Mouse (Mus musculus): ENCODE data around the gene Rps12.
"Not testable (repeated sequence)": the region's sequence is repeated elsewhere in the genome, so short reads cannot be mapped to it uniquely, and the experiment has no call there.

Rps12 gene

GRCm38 (mm10) chr10:23787062-23787821 lies at the start of gene Rps12:
TSS of gene Rps12 (minus strand) at chr10:23787275.
- peak; percentile 98 for DNase-seq

GRCm38 (mm10) chr10:23836003-23836964 lies 49.2 kb upstream of the Rps12 start:
- DNase-seq = no peak

GRCm38 (mm10) chr10:23826516-23826915 lies 39.4 kb upstream of the Rps12 start:
- no peak for DNase-seq

- DNase-seq = no peak
These were observed 29.2 kb upstream of the Rps12 start for GRCm38 (mm10) chr10:23816241-23816640.

GRCm38 (mm10) chr10:23815168-23815567 lies 28.1 kb upstream of the Rps12 start:
- peak; percentile 81 for DNase-seq

GRCm38 (mm10) chr10:23812852-23813766 lies 26.0 kb upstream of the Rps12 start:
- DNase-seq = no peak

GRCm38 (mm10) chr10:23812438-23812759 lies 25.3 kb upstream of the Rps12 start:
- DNase-seq = no peak

- peak; percentile 63 for DNase-seq
These were observed 24.8 kb upstream of the Rps12 start for GRCm38 (mm10) chr10:23811635-23812437.

GRCm38 (mm10) chr10:23806201-23806600 lies 19.1 kb upstream of the Rps12 start:
- DNase-seq = no peak

- no peak for DNase-seq
These were observed 17.6 kb upstream of the Rps12 start for GRCm38 (mm10) chr10:23804665-23805064.

- no peak for DNase-seq
These were observed 15.8 kb upstream of the Rps12 start for GRCm38 (mm10) chr10:23802911-23803310.

- no peak for DNase-seq
These were observed 12.9 kb upstream of the Rps12 start for GRCm38 (mm10) chr10:23799933-23800332.

GRCm38 (mm10) chr10:23798142-23798541 lies 11.1 kb upstream of the Rps12 start:
- DNase-seq = no peak

GRCm38 (mm10) chr10:23797606-23798005 lies 10.5 kb upstream of the Rps12 start:
- DNase-seq = no peak

GRCm38 (mm10) chr10:23796551-23797503 lies 9.8 kb upstream of the Rps12 start, which contains the start of gene Slc18b1:
TSS of gene Slc18b1 (plus strand) at chr10:23796986.
- DNase-seq = peak; percentile 71

- no peak for DNase-seq
These were observed 8.9 kb upstream of the Rps12 start for GRCm38 (mm10) chr10:23795871-23796520.

- no peak for DNase-seq
These were observed 1.1 kb upstream of the Rps12 start for GRCm38 (mm10) chr10:23788056-23788600.

GRCm38 (mm10) chr10:23786631-23787038 lies 440 bp downstream of the Rps12 start:
- not testable (repeated sequence) for DNase-seq

GRCm38 (mm10) chr10:23786040-23786439 lies 1.0 kb downstream of the Rps12 start:
- no peak for DNase-seq

- not testable (repeated sequence) for DNase-seq
These were observed 1.5 kb downstream of the Rps12 start for GRCm38 (mm10) chr10:23785599-23785998.
